Mouse (Mus musculus): ENCODE results near the gene Vgll1.

Gene Vgll1

GRCm38 (mm10) chrX:57087806-57088205 lies at the start of gene Vgll1:
Gene Vgll1 (plus strand): TSS chrX:57088106.
- no peak for DNase-seq

- DNase-seq = no peak
Observed at GRCm38 (mm10) chrX:57042774-57043173, 45.1 kb upstream of the Vgll1 start, which contains the start of gene Brs3. Gene Brs3 (plus strand): TSS chrX:57043074.

- no peak for DNase-seq
Observed at GRCm38 (mm10) chrX:57043869-57044268, 44.0 kb upstream of the Vgll1 start.

GRCm38 (mm10) chrX:57052848-57053173 lies 35.1 kb upstream of the Vgll1 start:
- DNase-seq = no peak

- DNase-seq = peak; percentile 82
Observed at GRCm38 (mm10) chrX:57053174-57053992, 34.5 kb upstream of the Vgll1 start, which contains the start of gene Htatsf1. Gene Htatsf1 (plus strand): TSS chrX:57053583.

GRCm38 (mm10) chrX:57053993-57054385 lies 33.9 kb upstream of the Vgll1 start:
- DNase-seq = no peak

- no peak for DNase-seq
Observed at GRCm38 (mm10) chrX:57081496-57081895, 6.4 kb upstream of the Vgll1 start.

- no peak for DNase-seq
Observed at GRCm38 (mm10) chrX:57103415-57103814, 15.5 kb downstream of the Vgll1 start.

- DNase-seq = no peak
Observed at GRCm38 (mm10) chrX:57106956-57107355, 19.1 kb downstream of the Vgll1 start.

- DNase-seq = no peak
Observed at GRCm38 (mm10) chrX:57118143-57118542, 30.2 kb downstream of the Vgll1 start.

GRCm38 (mm10) chrX:57120768-57121167 lies 32.9 kb downstream of the Vgll1 start:
- DNase-seq = no peak

GRCm38 (mm10) chrX:57130633-57131032 lies 42.7 kb downstream of the Vgll1 start:
- no peak for DNase-seq

DNA sequence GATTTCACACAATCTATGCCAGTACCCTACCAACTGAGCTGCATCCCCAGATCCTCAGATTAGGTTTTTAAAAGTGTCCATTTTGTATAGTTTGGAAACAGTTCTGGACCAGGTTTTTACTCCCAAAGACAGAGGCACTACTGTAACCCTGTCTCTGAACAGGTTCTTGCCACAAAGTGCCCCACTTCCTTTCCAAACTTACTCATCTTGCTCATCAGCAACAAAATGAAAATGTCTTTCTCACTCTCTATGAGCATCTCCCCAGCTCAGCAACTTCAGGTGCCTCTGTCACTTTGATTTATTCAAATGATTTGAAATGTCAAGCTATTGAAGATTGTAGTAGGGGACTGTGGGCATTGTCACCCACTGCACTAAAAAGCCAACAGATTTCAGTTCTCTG lies 49.7 kb downstream of the Vgll1 start:
- DNase-seq = no peak

DNA sequence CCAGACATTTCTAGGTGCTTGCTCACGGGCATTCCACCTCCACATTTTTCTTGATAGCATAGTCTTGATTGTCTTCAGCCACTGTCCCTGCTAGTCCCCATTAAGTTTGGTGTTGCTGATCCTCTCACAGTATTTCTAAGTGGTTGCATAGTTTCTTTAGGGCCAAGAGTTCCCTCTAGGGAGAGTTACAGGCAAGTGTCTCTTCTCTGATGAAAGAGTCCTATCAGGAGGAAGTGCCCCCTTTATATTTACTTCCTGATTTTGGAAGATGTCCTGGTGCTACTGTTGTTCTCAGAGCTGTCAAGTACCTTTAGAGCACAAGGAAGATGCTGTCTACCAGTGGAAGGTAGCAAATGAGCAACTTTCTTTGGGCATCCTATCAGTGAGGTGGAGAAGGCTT lies 65.6 kb downstream of the Vgll1 start:
- DNase-seq = no peak
